ENCODE assay signal across 8 mouse cellular contexts in the genomic region with DNA sequence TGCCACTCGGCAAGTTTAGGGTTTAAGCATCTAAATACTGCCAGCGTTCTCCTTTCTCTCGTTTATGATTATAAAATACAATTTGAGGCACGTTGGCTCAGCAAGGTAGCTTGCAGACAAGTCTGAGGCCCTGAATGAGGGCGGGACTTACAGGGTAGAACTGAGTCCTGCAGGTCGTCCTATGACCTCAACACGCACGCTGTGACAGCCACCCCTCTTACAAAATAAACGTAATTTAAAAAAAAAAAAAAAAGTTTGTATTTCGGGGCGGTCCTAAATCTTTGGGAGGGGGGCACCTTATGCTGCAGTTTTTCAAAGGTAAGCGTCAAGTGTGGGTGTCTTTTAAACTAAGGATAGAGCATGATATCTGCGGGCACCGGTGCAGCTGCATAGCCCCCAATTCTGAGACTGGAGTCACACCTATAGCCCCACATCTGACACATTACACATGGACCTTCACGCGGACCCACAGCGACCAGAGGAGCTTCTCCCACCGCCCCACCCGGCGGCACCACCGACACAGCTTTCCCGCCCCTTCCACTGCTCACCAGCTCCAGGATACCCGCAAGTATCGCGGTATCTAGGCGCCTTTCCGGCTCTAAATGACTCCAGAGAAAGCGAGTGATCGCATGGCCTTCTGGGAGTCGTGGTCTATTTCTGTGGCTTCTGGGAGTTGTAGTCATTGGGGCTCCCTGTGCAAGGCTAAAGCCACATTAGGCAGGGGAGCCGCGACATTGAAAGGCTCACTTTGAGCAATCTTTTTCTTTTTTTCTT. TPM values are rescaled to one million over a fixed set of nuclear protein-coding genes. Genes with fewer than 3 reads are reported as not detected.
DNase-seq lines count a peak whose midpoint lies in the region; ATAC-seq and TF ChIP-seq lines count a peak whose summit lies in the region.

TSS of gene Ppcdc (minus strand) at position 603 of the 774 bp plus-strand sequence.

- peak; percentile 95 to 96 for DNase-seq in heart, postnatal 10 days
- peak; percentile 97 for DNase-seq in large intestine, adult 2 months (ENCODE audit: low read depth, low spot score)
- DNase-seq in liver, postnatal 0 days, result peak; percentile 91
- DNase-seq in testis, postnatal 10 days (ENCODE audit: low spot score), result peak; percentile 88

- peak; percentile 98 for ATAC-seq in cerebellum, adult (ENCODE audit: insufficient number of reproducible peaks, low FRiP score, low TSS enrichment)
- ATAC-seq in forebrain, embryonic 13.5 days, result peak; percentile 98
- ATAC-seq in liver, postnatal 0 days, result peak; percentile 97
- peak; percentile 95 for ATAC-seq in neural tube, embryonic 14.5 days (ENCODE audit: low read depth)

- WGBS in forebrain, embryonic 13.5 days, result 2% methylated on average over 32 of the region's 32 CpGs
- 2% methylated on average over 32 of the region's 32 CpGs for WGBS in large intestine, adult 2 months
- WGBS in liver, postnatal 0 days (ENCODE audit: insufficient replicate concordance), result 2% methylated on average over 32 of the region's 32 CpGs
- WGBS in neural tube, embryonic 14.5 days, result 3% methylated on average over 32 of the region's 32 CpGs

- no peaks in the 10 kb centered on the region for H3K4me1 ChIP-seq in ES-Bruce4 (ENCODE audit: control insufficient read depth, insufficient read depth, low read length)
- peaks cover 8% of the 10 kb centered on the region for H3K4me1 ChIP-seq in forebrain, embryonic 13.5 days
- H3K4me1 ChIP-seq in liver, postnatal 0 days (ENCODE audit: insufficient read depth), result peaks cover 16% of the 10 kb centered on the region
- H3K4me1 ChIP-seq in neural tube, embryonic 14.5 days (ENCODE audit: control insufficient read depth, insufficient read depth, low read length), result no peaks in the 10 kb centered on the region

- peak; percentile 96 for TF ChIP-seq POLR2A in ES-Bruce4 (IDR thresholded peaks at IDR 0.05; ENCODE audit: insufficient read depth, low read length)

- peak within 1 kb of the TSS; percentile 54; the same call in 1 of the 2 replicates for H3K27ac ChIP-seq in ES-Bruce4 (ENCODE audit: insufficient read depth, low read length)
- H3K27ac ChIP-seq in forebrain, embryonic 13.5 days, result peak within 1 kb of the TSS; percentile 66; the same call in 1 of the 2 replicates
- H3K27ac ChIP-seq in liver, postnatal 0 days (ENCODE audit: low read depth), result peak within 1 kb of the TSS; percentile 77
- peak within 1 kb of the TSS; percentile 64; the same call in 1 of the 2 replicates for H3K27ac ChIP-seq in neural tube, embryonic 14.5 days (ENCODE audit: low read depth, low read length)

- peak within 1 kb of the TSS; percentile 95 for H3K4me3 ChIP-seq in ES-Bruce4 (ENCODE audit: low read depth, low read length)
- peak within 1 kb of the TSS; percentile 52 for H3K4me3 ChIP-seq in forebrain, embryonic 13.5 days
- peak within 1 kb of the TSS; percentile 58 for H3K4me3 ChIP-seq in liver, postnatal 0 days (ENCODE audit: low read depth, low read length)
- H3K4me3 ChIP-seq in neural tube, embryonic 14.5 days (ENCODE audit: low read depth, low read length), result peak within 1 kb of the TSS; percentile 47

- peaks cover 3% of the 10 kb centered on the region; the same call in 1 of the 2 replicates for H3K36me3 ChIP-seq in ES-Bruce4 (ENCODE audit: control insufficient read depth, insufficient read depth, low read length, poor library complexity, severe bottlenecking)
- peaks cover 35% of the 10 kb centered on the region for H3K36me3 ChIP-seq in forebrain, embryonic 13.5 days (ENCODE audit: poor library complexity, severe bottlenecking)
- H3K36me3 ChIP-seq in liver, postnatal 0 days (replicated peaks; ENCODE audit: insufficient read depth, low read length), result no peaks in the 10 kb centered on the region; the same call in 1 of the 2 replicates
- H3K36me3 ChIP-seq in neural tube, embryonic 14.5 days (ENCODE audit: control insufficient read depth, insufficient read depth, low read length), result peaks cover 25% of the 10 kb centered on the region

- H3K4me2 ChIP-seq in forebrain, embryonic 13.5 days, result peak within 1 kb of the TSS; percentile 67
- H3K4me2 ChIP-seq in liver, postnatal 0 days (ENCODE audit: low read depth, low read length), result peak within 1 kb of the TSS; percentile 77
- peak within 1 kb of the TSS; percentile 68 for H3K4me2 ChIP-seq in neural tube, embryonic 14.5 days (ENCODE audit: low read depth, low read length)

- intact Hi-C loops in heart, postnatal 10 days (cut with DNase I), result loop anchor here (5.0 kb wide), 1 partner anchor 292 kb away; the partner anchor contains the start of gene Neil1

- H3K9ac ChIP-seq in ES-Bruce4 (ENCODE audit: low read depth, poor library complexity, severe bottlenecking), result peak within 1 kb of the TSS; percentile 80
- H3K9ac ChIP-seq in forebrain, embryonic 13.5 days, result peak within 1 kb of the TSS; percentile 80
- H3K9ac ChIP-seq in liver, postnatal 0 days (replicated peaks), result peak within 1 kb of the TSS; percentile 67
- peak within 1 kb of the TSS; percentile 50 for H3K9ac ChIP-seq in neural tube, embryonic 14.5 days (replicated peaks; ENCODE audit: low read depth, low read length)

- H3K9me3 ChIP-seq in ES-Bruce4 (replicated peaks; ENCODE audit: control insufficient read depth, insufficient read depth, low read length, poor library complexity, severe bottlenecking), result no peaks in the 10 kb centered on the region
- no peaks in the 10 kb centered on the region for H3K9me3 ChIP-seq in forebrain, embryonic 13.5 days (replicated peaks)
- no peaks in the 10 kb centered on the region for H3K9me3 ChIP-seq in liver, postnatal 0 days (ENCODE audit: low read length)
- H3K9me3 ChIP-seq in neural tube, embryonic 14.5 days (ENCODE audit: control insufficient read depth, low read length), result no peaks in the 10 kb centered on the region

- no peak for TF ChIP-seq EP300 in ES-Bruce4 (IDR thresholded peaks at IDR 0.05; ENCODE audit: insufficient read depth, low read depth, low read length)
- peak; percentile 53 for TF ChIP-seq EP300 in liver, postnatal 0 days (IDR thresholded peaks at IDR 0.05; ENCODE audit: low read depth)

- no peaks in the 10 kb centered on the region for H3K27me3 ChIP-seq in ES-Bruce4 (ENCODE audit: control insufficient read depth, insufficient read depth, low read length, poor library complexity, severe bottlenecking)
- no peaks in the 10 kb centered on the region for H3K27me3 ChIP-seq in forebrain, embryonic 13.5 days
- H3K27me3 ChIP-seq in liver, postnatal 0 days (ENCODE audit: insufficient read depth, low read length), result no peaks in the 10 kb centered on the region
- no peaks in the 10 kb centered on the region for H3K27me3 ChIP-seq in neural tube, embryonic 14.5 days (ENCODE audit: control insufficient read depth, insufficient read depth, low read length)

- no peak for TF ChIP-seq CTCF in ES-Bruce4 (IDR thresholded peaks at IDR 0.05; ENCODE audit: low read depth, low read length)
- no peak for TF ChIP-seq CTCF in liver, postnatal 0 days (IDR thresholded peaks at IDR 0.05; ENCODE audit: low read depth)

RNA-seq across cellular contexts. Expression of gene Ppcdc, which starts in this region (rescaled TPM):
- 35.6 and 39.8 TPM in 2 replicates for polyA plus RNA-seq in ES-Bruce4 (2011; ENCODE audit: insufficient read depth, insufficient read length, low read depth, missing spikeins)
- polyA plus RNA-seq in forebrain, embryonic 13.5 days (2015; fragmentation: Nextera tagmentation; extraction: Ambion mirVana), result 26.1 TPM in 2 replicates
- total RNA-seq in heart, postnatal 10 days (2021), result 1 to 10 TPM; 5.7 to 9.5 TPM
- 24.0 and 26.8 TPM in 2 replicates for polyA plus RNA-seq in large intestine, adult 2 months (2012; rRNA removed)
- polyA plus RNA-seq in liver, postnatal 0 days (2015; fragmentation: Nextera tagmentation; extraction: Ambion mirVana), result 10.7 and 11.5 TPM in 2 replicates
- 20.3 and 21.7 TPM in 2 replicates for polyA plus RNA-seq in neural tube, embryonic 14.5 days (2014; fragmentation: Nextera tagmentation; extraction: Ambion mirVana)

Comparison
In these comparisons a context has a peak if more than half of its experiments do, and no peak if none do; other contexts are left out.
1. Peak in every context shown above with its lines: DNase-seq, ATAC-seq, H3K4me3 ChIP-seq and H3K27ac ChIP-seq.